Mouse (Mus musculus) megakaryocyte-erythroid progenitor cell, adult 5 weeks (primary cell): ENCODE data around the gene D930007J09Rik. TPM values are rescaled to one million over a fixed set of nuclear protein-coding genes. Genes with fewer than 3 reads are reported as not detected.

Experiments used
- polyA plus RNA-seq: library from polyadenylated mRNA; stranded (reverse); fragments of >175 nt; gene quantifications from 2 replicates; pipeline ENCODE4 v1.2.3, GENCODE M21; 2012

D930007J09Rik gene
- not detected in 2 replicates for polyA plus RNA-seq

GRCm38 (mm10) chr13:32802259-32803081 is at the start of gene D930007J09Rik:
TSS of gene D930007J09Rik (minus strand) at chr13:32802849.

GRCm38 (mm10) chr13:32850668-32851404 is 48.2 kb upstream of the D930007J09Rik start, which contains the start of gene Serpinb1a:
TSS of gene Serpinb1a (minus strand) at chr13:32851185.

GRCm38 (mm10) chr13:32801693-32802221 is 892 bp downstream of the D930007J09Rik start, which contains the start of gene Wrnip1:
TSS of gene Wrnip1 (plus strand) at chr13:32802038.

GRCm38 (mm10) chr13:32783816-32784215 is 18.8 kb downstream of the D930007J09Rik start, which contains the start of gene Mylk4:
TSS of gene Mylk4 (minus strand) at chr13:32783954.

Other genes with a start within 250 kb of the D930007J09Rik start
- 0.01 TPM in 1 of 2 replicates, not detected in the other for gene Mylk4, start 18.9 kb downstream of the D930007J09Rik start, polyA plus RNA-seq
- 24.2 and 32.3 TPM in 2 replicates for gene Wrnip1, start 811 bp downstream of the D930007J09Rik start, polyA plus RNA-seq
- gene Serpinb1a, start 48.3 kb upstream of the D930007J09Rik start, polyA plus RNA-seq: 10.3 and 13.3 TPM in 2 replicates
- not detected in 2 replicates for gene Serpinb1c, start 95.4 kb upstream of the D930007J09Rik start, polyA plus RNA-seq
- gene Serpinb6b, start 162.4 kb upstream of the D930007J09Rik start, polyA plus RNA-seq: 0.23 and 0.61 TPM in 2 replicates
- 0.22 and 0.29 TPM in 2 replicates for gene Serpinb9, start 200.4 kb upstream of the D930007J09Rik start, polyA plus RNA-seq
- not detected in 2 replicates for gene Serpinb9b, start 224.6 kb upstream of the D930007J09Rik start, polyA plus RNA-seq